Mouse (Mus musculus) embryonic fibroblast, embryonic 13.5 days (primary cell): Measurements from ENCODE around the gene Jade2.

Experiments used
- CTCF ChIP-seq: IDR thresholded peaks from 2 replicates; pipeline ENCODE4 v1.5.1; 2011; ENCODE audit warnings: mild to moderate bottlenecking, control low read depth, low read length, moderate library complexity, borderline replicate concordance; ENCODE audit not compliant: insufficient read depth
- POLR2A ChIP-seq: IDR thresholded peaks from 2 replicates; pipeline ENCODE4 v1.6.1; 2011; ENCODE audit warnings: low read depth, mild to moderate bottlenecking, control low read depth, low read length, moderate library complexity

GRCm38 (mm10) chr11:51852595-51852994 lies 4.9 kb downstream of the Jade2 start:
- no peak for TF ChIP-seq CTCF
- no peak for TF ChIP-seq POLR2A
